8 mouse cellular contexts compared by ENCODE assay signal in the genomic region with DNA sequence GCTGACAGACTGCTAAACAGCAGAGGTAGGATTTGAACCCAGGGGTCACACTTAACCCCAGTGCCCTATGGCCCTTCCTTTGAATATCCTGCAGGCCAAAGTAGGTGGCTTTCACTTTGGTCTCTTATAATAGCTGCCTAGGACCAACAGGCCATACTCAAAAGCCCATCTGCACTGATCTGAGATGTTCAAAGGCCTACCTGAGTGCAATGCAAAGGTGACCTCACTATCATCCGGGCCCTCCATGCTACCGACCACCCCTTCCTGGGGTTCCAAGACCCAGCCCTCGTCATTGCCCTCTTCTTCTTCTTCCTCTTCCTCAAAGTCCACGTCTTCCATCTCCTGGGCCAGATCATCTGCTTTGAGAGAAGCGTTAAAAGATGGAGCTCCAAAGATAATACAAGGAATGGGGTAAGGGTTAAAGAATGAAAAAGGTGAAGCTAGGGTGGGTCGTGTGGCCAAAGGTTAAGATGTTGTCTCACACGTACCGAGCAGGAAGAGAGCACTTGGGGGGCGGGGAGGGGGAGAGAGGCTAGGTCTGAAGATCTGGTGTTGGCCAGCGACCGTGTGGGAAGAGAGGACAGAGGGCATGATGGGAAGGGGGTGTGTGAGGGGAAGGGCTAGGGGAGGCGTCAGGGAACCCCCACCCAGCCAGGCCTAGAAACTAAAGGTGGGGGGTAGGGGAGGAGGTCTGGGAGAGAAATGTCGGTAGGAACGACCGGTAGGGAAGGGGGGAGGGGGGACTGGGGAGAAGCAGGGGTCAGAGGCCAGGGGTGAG. TPM values are rescaled to one million over a fixed set of nuclear protein-coding genes. Genes with fewer than 3 reads are reported as not detected.
DNase-seq lines count a peak whose midpoint lies in the region; ATAC-seq and TF ChIP-seq lines count a peak whose summit lies in the region.

No protein-coding gene starts in this region.

- peaks cover 35% of the 10 kb centered on the region for H3K36me3 ChIP-seq in forebrain, embryonic 15.5 days
- H3K36me3 ChIP-seq in intestine, embryonic 15.5 days, result peaks cover 35% of the 10 kb centered on the region
- H3K36me3 ChIP-seq in limb, embryonic 14.5 days (ENCODE audit: control insufficient read depth, insufficient read depth, low read length), result peaks cover 48% of the 10 kb centered on the region
- H3K36me3 ChIP-seq in midbrain, embryonic 14.5 days (ENCODE audit: control insufficient read depth, insufficient read depth, low read length), result peaks cover 42% of the 10 kb centered on the region
- H3K36me3 ChIP-seq in testis, adult 2 months (ENCODE audit: control insufficient read depth, insufficient read depth, low read length), result peaks cover 14% of the 10 kb centered on the region

- H3K9me3 ChIP-seq in forebrain, embryonic 15.5 days, result no peaks in the 10 kb centered on the region
- H3K9me3 ChIP-seq in intestine, embryonic 15.5 days, result no peaks in the 10 kb centered on the region
- H3K9me3 ChIP-seq in limb, embryonic 14.5 days (ENCODE audit: control insufficient read depth, low read length), result no peaks in the 10 kb centered on the region
- no peaks in the 10 kb centered on the region for H3K9me3 ChIP-seq in midbrain, embryonic 14.5 days (ENCODE audit: control insufficient read depth, low read length)

- H3K4me2 ChIP-seq in forebrain, embryonic 15.5 days (replicated peaks), result peak overlapping the region; percentile 62
- peak overlapping the region; percentile 79 for H3K4me2 ChIP-seq in intestine, embryonic 15.5 days (replicated peaks)
- H3K4me2 ChIP-seq in limb, embryonic 14.5 days (replicated peaks; ENCODE audit: low read depth, low read length, severe bottlenecking), result peak overlapping the region; percentile 78
- peak overlapping the region; percentile 86 for H3K4me2 ChIP-seq in midbrain, embryonic 14.5 days (ENCODE audit: low read length)

- ATAC-seq in forebrain, embryonic 15.5 days (replicated peaks), result peak; percentile 35
- peak; percentile 62 for ATAC-seq in intestine, embryonic 15.5 days
- peak; percentile 67 for ATAC-seq in limb, embryonic 14.5 days (ENCODE audit: low FRiP score, low read depth)
- peak; percentile 46 for ATAC-seq in midbrain, embryonic 14.5 days (ENCODE audit: low FRiP score, low TSS enrichment)

- peak overlapping the region; percentile 75 for H3K4me3 ChIP-seq in brown adipose tissue, adult 24 weeks (ENCODE audit: insufficient read depth, low read depth, low read length)
- peak overlapping the region; percentile 90 for H3K4me3 ChIP-seq in forebrain, embryonic 15.5 days
- peak overlapping the region; percentile 81 for H3K4me3 ChIP-seq in intestine, embryonic 15.5 days (replicated peaks)
- peak overlapping the region; percentile 88 for H3K4me3 ChIP-seq in limb, embryonic 14.5 days (replicated peaks; ENCODE audit: low read length)
- H3K4me3 ChIP-seq in midbrain, embryonic 14.5 days (replicated peaks; ENCODE audit: low read depth, low read length), result peak overlapping the region; percentile 83
- H3K4me3 ChIP-seq in testis, adult 2 months (ENCODE audit: control insufficient read depth, low read depth, low read length), result peak overlapping the region; percentile 96

- no peak overlapping the region; the same call in 1 of the 2 replicates for H3K27ac ChIP-seq in brown adipose tissue, adult 24 weeks (replicated peaks; ENCODE audit: low read depth, low read length)
- peak overlapping the region; percentile 76 for H3K27ac ChIP-seq in forebrain, embryonic 15.5 days (replicated peaks)
- peak overlapping the region; percentile 88 for H3K27ac ChIP-seq in intestine, embryonic 15.5 days
- peak overlapping the region; percentile 79; the same call in 1 of the 2 replicates for H3K27ac ChIP-seq in limb, embryonic 14.5 days (replicated peaks; ENCODE audit: low read depth, low read length)
- H3K27ac ChIP-seq in midbrain, embryonic 14.5 days (replicated peaks; ENCODE audit: low read depth, low read length), result peak overlapping the region; percentile 83
- peak overlapping the region; percentile 92 for H3K27ac ChIP-seq in testis, adult 2 months (ENCODE audit: control insufficient read depth, insufficient read depth, low read depth, low read length)

- peak; percentile 59 for DNase-seq in layer of hippocampus, adult 11-12 months (ENCODE audit: low spot score)
- DNase-seq in layer of hippocampus, adult 9-10 months (ENCODE audit: low spot score), result no peak
- DNase-seq in limb, embryonic 14.5 days (ENCODE audit: low spot score), result peak; percentile 64
- DNase-seq in midbrain, embryonic 14.5 days, result peak; percentile 59

- H3K9ac ChIP-seq in forebrain, embryonic 15.5 days (replicated peaks), result peak overlapping the region; percentile 84
- H3K9ac ChIP-seq in intestine, embryonic 15.5 days, result peak overlapping the region; percentile 75
- peak overlapping the region; percentile 86 for H3K9ac ChIP-seq in limb, embryonic 14.5 days (ENCODE audit: low read depth, low read length, severe bottlenecking)
- H3K9ac ChIP-seq in midbrain, embryonic 14.5 days (replicated peaks; ENCODE audit: low read length), result peak overlapping the region; percentile 68

- H3K27me3 ChIP-seq in forebrain, embryonic 15.5 days, result no peaks in the 10 kb centered on the region
- no peaks in the 10 kb centered on the region for H3K27me3 ChIP-seq in intestine, embryonic 15.5 days (replicated peaks)
- no peaks in the 10 kb centered on the region for H3K27me3 ChIP-seq in limb, embryonic 14.5 days (ENCODE audit: control insufficient read depth, insufficient read depth, low read length)
- H3K27me3 ChIP-seq in midbrain, embryonic 14.5 days (ENCODE audit: control insufficient read depth, insufficient read depth, low read length), result no peaks in the 10 kb centered on the region
- no peaks in the 10 kb centered on the region for H3K27me3 ChIP-seq in testis, adult 2 months (ENCODE audit: control insufficient read depth, insufficient read depth, low read length)

- no peak for TF ChIP-seq POLR2A in limb, embryonic 14.5 days (IDR thresholded peaks at IDR 0.05; ENCODE audit: borderline replicate concordance, extremely low read depth, insufficient read depth, insufficient read length)
- TF ChIP-seq POLR2A in testis, adult 2 months (IDR thresholded peaks at IDR 0.05; ENCODE audit: control insufficient read depth, low read depth, low read length), result no peak

- 16% methylated on average over 15 of the region's 15 CpGs for WGBS in forebrain, embryonic 15.5 days
- WGBS in intestine, embryonic 15.5 days, result 10% methylated on average over 15 of the region's 15 CpGs
- 13% methylated on average over 15 of the region's 15 CpGs for WGBS in limb, embryonic 14.5 days
- WGBS in midbrain, embryonic 14.5 days, result 12% methylated on average over 15 of the region's 15 CpGs

- no peaks in the 10 kb centered on the region; the same call in 1 of the 2 replicates for H3K4me1 ChIP-seq in brown adipose tissue, adult 24 weeks (ENCODE audit: control insufficient read depth, insufficient read depth, insufficient read length, low read length)
- H3K4me1 ChIP-seq in forebrain, embryonic 15.5 days, result peaks cover 26% of the 10 kb centered on the region
- H3K4me1 ChIP-seq in intestine, embryonic 15.5 days (replicated peaks), result peaks cover 42% of the 10 kb centered on the region
- H3K4me1 ChIP-seq in limb, embryonic 14.5 days (ENCODE audit: control insufficient read depth, insufficient read depth, low read length), result peaks cover 9% of the 10 kb centered on the region
- H3K4me1 ChIP-seq in midbrain, embryonic 14.5 days (ENCODE audit: control insufficient read depth, insufficient read depth, low read length), result peaks cover 13% of the 10 kb centered on the region
- peaks cover 8% of the 10 kb centered on the region for H3K4me1 ChIP-seq in testis, adult 2 months (ENCODE audit: control insufficient read depth, insufficient read depth, low read length)

- no peak for TF ChIP-seq CTCF in testis, adult 2 months (IDR thresholded peaks at IDR 0.05; ENCODE audit: control insufficient read depth, insufficient read depth, insufficient replicate concordance, low read depth, low read length)

RNA-seq across cellular contexts. Expression of a gene that starts 0.7 kb away (rescaled TPM):
- polyA plus RNA-seq in brown adipose tissue, adult 24 weeks (2012; ENCODE audit: insufficient read depth, insufficient read length, missing spikeins), result 66.7 and 77.7 TPM in 2 replicates
- polyA plus RNA-seq in forebrain, embryonic 15.5 days (2015; fragmentation: Nextera tagmentation; extraction: Ambion mirVana), result 211 and 214 TPM in 2 replicates
- polyA plus RNA-seq in intestine, embryonic 15.5 days (2015; fragmentation: Nextera tagmentation; extraction: Ambion mirVana), result 225 and 244 TPM in 2 replicates
- polyA plus RNA-seq in limb, embryonic 14.5 days (2012; rRNA removed), result 174 and 181 TPM in 2 replicates
- polyA plus RNA-seq in limb, embryonic 14.5 days (2014; fragmentation: Nextera tagmentation; extraction: Ambion mirVana), result 228 and 238 TPM in 2 replicates
- polyA plus RNA-seq in midbrain, embryonic 14.5 days (2014; fragmentation: Nextera tagmentation; extraction: Ambion mirVana), result 184 and 205 TPM in 2 replicates
- polyA plus RNA-seq in testis, adult 2 months (2012; rRNA removed), result 1,529 and 1,552 TPM in 2 replicates

RNA-seq across cellular contexts. Expression of a gene that starts 0.9 kb away (rescaled TPM):
- polyA plus RNA-seq in brown adipose tissue, adult 24 weeks (2012; ENCODE audit: insufficient read depth, insufficient read length, missing spikeins), result 117 and 146 TPM in 2 replicates
- 99.2 and 104 TPM in 2 replicates for polyA plus RNA-seq in forebrain, embryonic 15.5 days (2015; fragmentation: Nextera tagmentation; extraction: Ambion mirVana)
- polyA plus RNA-seq in intestine, embryonic 15.5 days (2015; fragmentation: Nextera tagmentation; extraction: Ambion mirVana), result 120 and 127 TPM in 2 replicates
- 63.9 and 70.7 TPM in 2 replicates for polyA plus RNA-seq in limb, embryonic 14.5 days (2012; rRNA removed)
- polyA plus RNA-seq in limb, embryonic 14.5 days (2014; fragmentation: Nextera tagmentation; extraction: Ambion mirVana), result 124 and 129 TPM in 2 replicates
- 99.0 and 107 TPM in 2 replicates for polyA plus RNA-seq in midbrain, embryonic 14.5 days (2014; fragmentation: Nextera tagmentation; extraction: Ambion mirVana)
- 118 and 119 TPM in 2 replicates for polyA plus RNA-seq in testis, adult 2 months (2012; rRNA removed)

RNA-seq across cellular contexts. Expression of a gene that starts 5.5 kb away (rescaled TPM):
- not detected in 2 replicates for polyA plus RNA-seq in brown adipose tissue, adult 24 weeks (2012; ENCODE audit: insufficient read depth, insufficient read length, missing spikeins)
- 0.34 TPM in 1 of 2 replicates, not detected in the other for polyA plus RNA-seq in forebrain, embryonic 15.5 days (2015; fragmentation: Nextera tagmentation; extraction: Ambion mirVana)
- polyA plus RNA-seq in intestine, embryonic 15.5 days (2015; fragmentation: Nextera tagmentation; extraction: Ambion mirVana), result 3.1 and 3.3 TPM in 2 replicates
- not detected in 2 replicates for polyA plus RNA-seq in limb, embryonic 14.5 days (2012; rRNA removed)
- 0.25 and 0.34 TPM in 2 replicates for polyA plus RNA-seq in limb, embryonic 14.5 days (2014; fragmentation: Nextera tagmentation; extraction: Ambion mirVana)
- 0.27 and 0.39 TPM in 2 replicates for polyA plus RNA-seq in midbrain, embryonic 14.5 days (2014; fragmentation: Nextera tagmentation; extraction: Ambion mirVana)
- polyA plus RNA-seq in testis, adult 2 months (2012; rRNA removed), result 0.10 and 0.16 TPM in 2 replicates

RNA-seq across cellular contexts. Expression of a gene that starts 21.5 kb away (rescaled TPM):
- polyA plus RNA-seq in brown adipose tissue, adult 24 weeks (2012; ENCODE audit: insufficient read depth, insufficient read length, missing spikeins), result 34.6 and 41.7 TPM in 2 replicates
- polyA plus RNA-seq in forebrain, embryonic 15.5 days (2015; fragmentation: Nextera tagmentation; extraction: Ambion mirVana), result 5.4 and 6.8 TPM in 2 replicates
- 54.9 and 64.3 TPM in 2 replicates for polyA plus RNA-seq in intestine, embryonic 15.5 days (2015; fragmentation: Nextera tagmentation; extraction: Ambion mirVana)
- polyA plus RNA-seq in limb, embryonic 14.5 days (2012; rRNA removed), result 48.0 and 102 TPM in 2 replicates
- polyA plus RNA-seq in limb, embryonic 14.5 days (2014; fragmentation: Nextera tagmentation; extraction: Ambion mirVana), result 37.7 and 41.7 TPM in 2 replicates
- polyA plus RNA-seq in midbrain, embryonic 14.5 days (2014; fragmentation: Nextera tagmentation; extraction: Ambion mirVana), result 3.8 and 5.6 TPM in 2 replicates
- polyA plus RNA-seq in testis, adult 2 months (2012; rRNA removed), result 6.3 TPM in 2 replicates

RNA-seq across cellular contexts. Expression of a gene that starts 48.0 kb away (rescaled TPM):
- 131 and 169 TPM in 2 replicates for polyA plus RNA-seq in brown adipose tissue, adult 24 weeks (2012; ENCODE audit: insufficient read depth, insufficient read length, missing spikeins)
- 403 and 418 TPM in 2 replicates for polyA plus RNA-seq in forebrain, embryonic 15.5 days (2015; fragmentation: Nextera tagmentation; extraction: Ambion mirVana)
- 518 and 584 TPM in 2 replicates for polyA plus RNA-seq in intestine, embryonic 15.5 days (2015; fragmentation: Nextera tagmentation; extraction: Ambion mirVana)
- polyA plus RNA-seq in limb, embryonic 14.5 days (2012; rRNA removed), result 193 and 230 TPM in 2 replicates
- 344 and 345 TPM in 2 replicates for polyA plus RNA-seq in limb, embryonic 14.5 days (2014; fragmentation: Nextera tagmentation; extraction: Ambion mirVana)
- polyA plus RNA-seq in midbrain, embryonic 14.5 days (2014; fragmentation: Nextera tagmentation; extraction: Ambion mirVana), result 322 and 338 TPM in 2 replicates
- polyA plus RNA-seq in testis, adult 2 months (2012; rRNA removed), result 98.3 and 107 TPM in 2 replicates
